Mouse (Mus musculus) hindbrain, embryonic 11.5 days (tissue): Measurements from ENCODE around the gene Socs4. TPM values are rescaled to one million over a fixed set of nuclear protein-coding genes. Genes with fewer than 3 reads are reported as not detected.
"Not testable (repeated sequence)": the region's sequence is repeated elsewhere in the genome, so short reads cannot be mapped to it uniquely, and the experiment has no call there.

ENCODE experiments used
- ATAC-seq: fragments of 200-750 bp; cut with Nextera tagmentation; 2 replicates; pipeline ENCODE4 v1.8.0; 2017; ENCODE audit warnings: mild to moderate bottlenecking, moderate TSS enrichment, moderate library complexity; ENCODE audit not compliant: low FRiP score
- DNase-seq: peaks from one replicate; pipeline ENCODE4 v3.0.0-alpha.2; 2015; ENCODE audit warnings: low spot score
- H3K27ac ChIP-seq: fragments of 300-500 bp; sonication (generic); 2 replicates; pipeline ENCODE4 v1.5.1; 2014; ENCODE audit warnings: mild to moderate bottlenecking, low read depth, low read length
- H3K27me3 ChIP-seq: fragments of 300-500 bp; sonication (generic); 2 replicates; pipeline ENCODE4 v1.6.1; 2014; ENCODE audit warnings: mild to moderate bottlenecking, low read length, moderate library complexity, mixed read lengths; ENCODE audit not compliant: control insufficient read depth, insufficient read depth
- H3K36me3 ChIP-seq: fragments of 300-500 bp; sonication (generic); 2 replicates; pipeline ENCODE4 v1.6.1; 2014; ENCODE audit warnings: mild to moderate bottlenecking, low read length, moderate library complexity, mixed read lengths; ENCODE audit not compliant: control insufficient read depth, insufficient read depth
- H3K4me1 ChIP-seq: fragments of 300-500 bp; sonication (generic); replicated peaks from 2 replicates; pipeline ENCODE4 v1.6.1; 2014; ENCODE audit warnings: low read length, mixed read lengths; ENCODE audit not compliant: control insufficient read depth, insufficient read depth
- H3K4me2 ChIP-seq: fragments of 300-500 bp; sonication (generic); replicated peaks from 2 replicates; pipeline ENCODE4 v1.6.1; 2014; ENCODE audit warnings: mild to moderate bottlenecking, low read depth, low read length
- H3K4me3 ChIP-seq: fragments of 300-500 bp; sonication (generic); 2 replicates; pipeline ENCODE4 v1.5.1; 2014; ENCODE audit warnings: low read depth, low read length
- H3K9ac ChIP-seq: fragments of 300-500 bp; sonication (generic); 2 replicates; pipeline ENCODE4 v1.6.1; 2014; ENCODE audit warnings: low read depth, low read length
- H3K9me3 ChIP-seq: fragments of 300-500 bp; sonication (generic); 2 replicates; pipeline ENCODE4 v1.6.1; 2016; ENCODE audit warnings: low read length; ENCODE audit not compliant: control insufficient read depth
- WGBS: fragments of 180-500 bp; shearing (Covaris S2); extraction: QIAGEN DNeasy Blood & Tissue Kit; methylation state at CpG from one replicate; pipeline ENCODE4 v1.1.7; 2014; 5-methylcytosine and 5-hydroxymethylcytosine counted together
- polyA plus RNA-seq: library from polyadenylated mRNA; unstranded; fragments of >200 nt; fragmentation: Nextera tagmentation; extraction: Ambion mirVana; gene quantifications from 2 replicates; pipeline ENCODE4 v1.2.1, GENCODE M21; 2014

Socs4 gene
- polyA plus RNA-seq, 1 experiment from 2014 or later: 7.2 TPM

DNA sequence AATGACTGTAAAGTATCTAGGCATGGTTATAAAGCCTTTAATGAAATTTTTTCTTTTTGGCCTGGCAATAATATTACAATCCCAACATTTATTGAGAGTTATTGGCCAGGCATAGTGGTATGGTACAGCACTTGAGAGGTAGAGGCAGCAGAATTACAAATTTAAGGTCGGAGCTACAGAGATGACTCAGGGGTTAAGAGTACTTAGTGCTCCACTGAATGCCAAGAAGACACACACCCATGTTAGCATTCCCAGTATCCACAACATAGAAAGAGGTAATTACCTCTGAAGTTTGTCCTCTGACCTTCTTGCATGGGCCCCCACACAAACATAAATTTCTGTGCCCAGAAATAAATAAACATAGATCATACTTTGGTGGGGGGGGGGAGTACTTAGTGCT, 32.3 kb downstream of the Socs4 start:
- 95% methylated on average over 1 of the region's 1 CpGs for WGBS
- Histone ChIP-seq H3K9ac (no peak overlapping the region), H3K27me3 (no peaks in the 10 kb centered on the region), H3K9me3 (no peaks in the 10 kb centered on the region), H3K4me3 (no peak overlapping the region), H3K4me1 (no peaks in the 10 kb centered on the region), H3K36me3 (peaks cover 10% of the 10 kb centered on the region), H3K4me2 (no peak overlapping the region), H3K27ac (no peak overlapping the region)
- DNase-seq: no peak
- no peak for ATAC-seq

- no peaks in the 10 kb centered on the region for H3K4me1 ChIP-seq
- H3K4me3 ChIP-seq: no peak overlapping the region
- H3K4me2 ChIP-seq: no peak overlapping the region
- 95% methylated on average over 18 of the region's 18 CpGs for WGBS
- ATAC-seq: no peak
- no peak overlapping the region for H3K9ac ChIP-seq
- H3K36me3 ChIP-seq: peaks cover 12% of the 10 kb centered on the region
- H3K27me3 ChIP-seq: no peaks in the 10 kb centered on the region
- DNase-seq: no peak
- no peaks in the 10 kb centered on the region for H3K9me3 ChIP-seq
- no peak overlapping the region for H3K27ac ChIP-seq
These were observed 33.8 kb downstream of the Socs4 start for GRCm38 (mm10) chr14:47310342-47311181.

GRCm38 (mm10) chr14:47319362-47319761, 42.6 kb downstream of the Socs4 start:
- Histone ChIP-seq H3K9ac (no peak overlapping the region), H3K27me3 (no peaks in the 10 kb centered on the region), H3K36me3 (0 out of 2 replicates have a peak, but pooled peaks cover 2% of the 10 kb centered on the region), H3K4me2 (no peak overlapping the region), H3K27ac (no peak overlapping the region), H3K4me3 (no peak overlapping the region), H3K4me1 (no peaks in the 10 kb centered on the region), H3K9me3 (no peaks in the 10 kb centered on the region)
- WGBS: 96% methylated on average over 5 of the region's 5 CpGs
- no peak for DNase-seq
- ATAC-seq: no peak

DNA sequence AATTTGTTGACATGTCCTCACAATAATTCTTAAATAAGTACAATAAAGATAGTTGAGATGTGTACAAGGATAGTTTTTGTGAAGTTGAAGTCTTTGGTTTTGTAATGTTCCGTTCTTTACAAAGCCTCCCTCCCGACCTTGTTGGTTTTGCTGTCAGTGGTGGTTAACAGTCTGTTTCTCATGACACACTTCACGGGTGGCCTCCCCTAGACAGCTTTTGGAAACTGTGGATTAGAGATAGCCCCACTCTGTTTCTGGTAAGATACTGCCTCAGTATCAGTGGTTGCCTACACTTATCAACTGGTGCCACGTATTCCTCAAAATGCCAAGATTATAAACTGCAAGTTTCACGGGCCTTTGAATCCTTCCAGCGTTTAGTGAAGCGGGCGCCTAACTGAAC, 44.9 kb downstream of the Socs4 start:
- H3K27me3 ChIP-seq, H3K4me1 ChIP-seq, H3K4me2 ChIP-seq, ATAC-seq, H3K36me3 ChIP-seq, H3K9ac ChIP-seq, H3K27ac ChIP-seq, H3K9me3 ChIP-seq, DNase-seq, H3K4me3 ChIP-seq: not testable (repeated sequence)
- 96% methylated on average over 6 of the region's 8 CpGs for WGBS

GRCm38 (mm10) chr14:47325965-47326761, 49.4 kb downstream of the Socs4 start:
- Histone ChIP-seq H3K36me3 (no peaks in the 10 kb centered on the region), H3K4me2 (no peak overlapping the region), H3K27me3 (no peaks in the 10 kb centered on the region), H3K9ac (no peak overlapping the region), H3K9me3 (no peaks in the 10 kb centered on the region), H3K4me3 (no peak overlapping the region), H3K4me1 (no peaks in the 10 kb centered on the region), H3K27ac (no peak overlapping the region)
- 88% methylated on average over 9 of the region's 9 CpGs for WGBS
- DNase-seq: no peak
- ATAC-seq: no peak

- WGBS: 97% methylated on average over 5 of the region's 5 CpGs
- H3K27ac ChIP-seq: no peak overlapping the region
- H3K27me3 ChIP-seq: no peaks in the 10 kb centered on the region
- ATAC-seq (no peak), DNase-seq (no peak)
- H3K4me1 ChIP-seq: no peaks in the 10 kb centered on the region
- H3K36me3 ChIP-seq: no peaks in the 10 kb centered on the region
- no peak overlapping the region for H3K9ac ChIP-seq
- H3K9me3 ChIP-seq: no peaks in the 10 kb centered on the region
- H3K4me3 ChIP-seq: no peak overlapping the region
- no peak overlapping the region for H3K4me2 ChIP-seq
These were observed 50.6 kb downstream of the Socs4 start for GRCm38 (mm10) chr14:47327347-47327746.

GRCm38 (mm10) chr14:47331920-47332319, 55.2 kb downstream of the Socs4 start:
- 74% methylated on average over 5 of the region's 5 CpGs for WGBS
- DNase-seq (no peak), ATAC-seq (no peak)
- H3K9ac ChIP-seq: no peak overlapping the region
- no peak overlapping the region for H3K4me2 ChIP-seq
- H3K4me1 ChIP-seq: no peaks in the 10 kb centered on the region
- no peaks in the 10 kb centered on the region for H3K9me3 ChIP-seq
- H3K27ac ChIP-seq: no peak overlapping the region
- H3K27me3 ChIP-seq: no peaks in the 10 kb centered on the region
- H3K4me3 ChIP-seq: no peak overlapping the region
- H3K36me3 ChIP-seq: no peaks in the 10 kb centered on the region

GRCm38 (mm10) chr14:47334819-47335218, 58.1 kb downstream of the Socs4 start:
- ATAC-seq: no peak
- H3K9me3 ChIP-seq: no peaks in the 10 kb centered on the region
- no peak overlapping the region for H3K27ac ChIP-seq
- DNase-seq: peak; percentile 59
- no peak overlapping the region for H3K9ac ChIP-seq
- no peaks in the 10 kb centered on the region for H3K4me1 ChIP-seq
- no peaks in the 10 kb centered on the region for H3K36me3 ChIP-seq
- no peak overlapping the region for H3K4me2 ChIP-seq
- H3K27me3 ChIP-seq: no peaks in the 10 kb centered on the region
- no peak overlapping the region for H3K4me3 ChIP-seq
- WGBS: 88% methylated on average over 4 of the region's 4 CpGs
